Mouse (Mus musculus): ENCODE results near the gene Clstn1. TPM values are rescaled to one million over a fixed set of nuclear protein-coding genes. Genes with fewer than 3 reads are reported as not detected.

Clstn1 gene
- polyA plus RNA-seq, 1 experiment from 2014 or later, result 41.8 TPM

- WGBS, result 36% methylated on average over 16 of the region's 16 CpGs
- Histone ChIP-seq H3K4me3 (ENCODE audit: low read depth, low read length) (no peak overlapping the region), H3K27me3 (ENCODE audit: control insufficient read depth, insufficient read depth, low read length) (peaks cover 12% of the 10 kb centered on the region), H3K9me3 (ENCODE audit: control insufficient read depth, low read length) (no peaks in the 10 kb centered on the region), H3K36me3 (ENCODE audit: control insufficient read depth, insufficient read depth, low read length) (no peaks in the 10 kb centered on the region), H3K4me1 (ENCODE audit: control insufficient read depth, insufficient read depth, low read length) (peaks cover 4% of the 10 kb centered on the region; the same call in 1 of the 2 replicates), H3K27ac (ENCODE audit: low read depth, low read length) (no peak overlapping the region), H3K9ac (ENCODE audit: low read length) (no peak overlapping the region), H3K4me2 (no peak overlapping the region)
- ATAC-seq (ENCODE audit: low FRiP score), result no peak
- peak; percentile 81 for DNase-seq (ENCODE audit: low spot score, missing footprints)
These were observed 110.1 kb downstream of the Clstn1 start for GRCm38 (mm10) chr4:149696189-149696971.

DNA sequence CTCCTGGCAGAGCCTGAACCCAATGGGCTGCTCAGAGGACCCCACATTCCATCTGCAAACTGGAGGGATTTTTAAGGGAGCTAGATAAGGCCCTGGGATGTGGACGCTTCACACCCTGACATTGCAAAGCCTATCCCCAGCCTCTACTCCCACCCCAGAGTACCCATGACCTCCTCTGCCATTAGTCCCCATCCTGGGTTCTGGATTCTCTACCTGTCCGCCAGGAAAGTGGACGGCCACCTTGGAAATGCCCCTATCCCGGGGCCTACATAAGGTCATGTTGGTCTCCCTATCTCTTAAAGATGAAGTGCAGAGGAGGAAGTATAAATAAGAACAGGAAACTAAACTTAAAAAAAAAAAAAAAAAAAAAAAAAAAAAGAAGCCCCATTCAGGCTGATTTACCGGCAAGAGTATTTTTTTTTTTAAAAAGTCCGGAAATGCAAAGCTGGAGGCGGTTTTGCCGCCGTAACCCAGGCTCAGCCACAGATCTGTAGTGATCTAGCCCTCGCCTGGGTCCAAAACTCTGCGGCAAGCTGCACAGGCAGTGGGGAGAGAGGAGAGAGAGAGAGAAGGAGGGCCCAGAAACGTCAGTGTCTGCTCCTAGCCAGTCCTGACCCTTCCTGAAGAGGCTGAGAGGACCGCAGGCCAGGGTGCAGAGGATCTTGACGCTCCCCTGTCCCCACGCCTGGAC is 111.4 kb downstream of the Clstn1 start:
- no peak; the same call in 1 of the 2 replicates for ATAC-seq (ENCODE audit: low FRiP score)
- WGBS, result 18% methylated on average over 15 of the region's 15 CpGs
- no peaks in the 10 kb centered on the region for H3K9me3 ChIP-seq (ENCODE audit: control insufficient read depth, low read length)
- peak overlapping the region; percentile 63 for H3K9ac ChIP-seq (ENCODE audit: low read length)
- DNase-seq (ENCODE audit: low spot score, missing footprints), result no peak
- H3K4me2 ChIP-seq, result peak overlapping the region; percentile 71
- H3K27ac ChIP-seq (ENCODE audit: low read depth, low read length), result no peak overlapping the region
- peak overlapping the region; percentile 40 for H3K4me3 ChIP-seq (ENCODE audit: low read depth, low read length)
- H3K27me3 ChIP-seq (ENCODE audit: control insufficient read depth, insufficient read depth, low read length), result peaks cover 12% of the 10 kb centered on the region
- peaks cover 4% of the 10 kb centered on the region; the same call in 1 of the 2 replicates for H3K4me1 ChIP-seq (ENCODE audit: control insufficient read depth, insufficient read depth, low read length)
- no peaks in the 10 kb centered on the region for H3K36me3 ChIP-seq (ENCODE audit: control insufficient read depth, insufficient read depth, low read length)

DNA sequence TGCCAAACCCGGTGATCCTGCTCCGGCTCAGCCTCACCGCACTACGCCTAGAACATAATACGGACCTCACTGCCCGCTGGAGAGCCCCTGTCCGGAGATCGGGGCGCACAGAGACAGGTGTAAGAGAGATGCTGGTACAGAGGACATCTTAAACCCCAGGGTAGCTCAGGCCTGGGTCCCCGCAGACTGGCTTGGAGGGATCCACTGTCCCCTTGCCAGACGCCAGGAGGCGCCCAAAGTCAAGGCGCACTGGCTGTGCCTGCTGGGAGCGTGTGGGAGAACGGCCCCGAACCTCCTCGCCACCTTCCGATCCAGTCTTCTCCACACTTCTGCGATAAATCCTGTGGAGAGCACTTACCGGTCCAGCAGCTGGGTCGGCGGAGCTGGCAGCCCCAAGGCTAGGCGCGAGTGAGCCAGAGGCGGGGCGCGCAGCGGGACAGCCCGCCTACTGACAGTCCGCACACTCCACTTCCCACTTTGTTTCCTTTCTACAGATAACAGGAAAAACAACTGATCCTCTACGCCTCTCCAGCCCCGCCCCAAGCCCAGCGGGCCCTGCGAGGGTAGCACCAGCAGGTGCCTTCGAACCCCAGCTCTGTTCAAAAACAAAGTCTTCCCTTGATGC is 112.0 kb downstream of the Clstn1 start:
- Histone ChIP-seq H3K4me3 (ENCODE audit: low read depth, low read length) (peak overlapping the region; percentile 40), H3K4me1 (ENCODE audit: control insufficient read depth, insufficient read depth, low read length) (peaks cover 4% of the 10 kb centered on the region; the same call in 1 of the 2 replicates)

More for the DNA sequence above, 112.0 kb downstream of the Clstn1 start:
- under 1% methylated on average over 35 of the region's 35 CpGs for WGBS
- H3K27me3 ChIP-seq (ENCODE audit: control insufficient read depth, insufficient read depth, low read length), result peaks cover 12% of the 10 kb centered on the region
- ATAC-seq (ENCODE audit: low FRiP score) (peak; percentile 87), DNase-seq (ENCODE audit: low spot score, missing footprints) (peak; percentile 95)
- H3K27ac ChIP-seq (ENCODE audit: low read depth, low read length), result no peak overlapping the region
- H3K36me3 ChIP-seq (ENCODE audit: control insufficient read depth, insufficient read depth, low read length), result no peaks in the 10 kb centered on the region
- H3K4me2 ChIP-seq, result peak overlapping the region; percentile 71
- H3K9me3 ChIP-seq (ENCODE audit: control insufficient read depth, low read length), result no peaks in the 10 kb centered on the region
- H3K9ac ChIP-seq (ENCODE audit: low read length), result peak overlapping the region; percentile 63

Small RNA genes within 50 kb of the gene (microRNA-seq; reads per million reads assigned to microRNA genes)
- gene Mir5616, result 0.57 reads per million
- not detected for gene Mir7023

Other genes with a start within 250 kb of the Clstn1 start
- gene Ube4b, start 159.7 kb upstream of the Clstn1 start, polyA plus RNA-seq (2014; fragmentation: Nextera tagmentation; extraction: Ambion mirVana), result 53.3 and 53.7 TPM in 2 replicates
- gene Rbp7, start 131.5 kb upstream of the Clstn1 start, polyA plus RNA-seq (2014; fragmentation: Nextera tagmentation; extraction: Ambion mirVana), result not detected in 2 replicates
- gene Tmem274, start 109.1 kb upstream of the Clstn1 start, polyA plus RNA-seq (2014; fragmentation: Nextera tagmentation; extraction: Ambion mirVana), result not detected in 2 replicates
- gene Nmnat1, start 101.3 kb upstream of the Clstn1 start, polyA plus RNA-seq (2014; fragmentation: Nextera tagmentation; extraction: Ambion mirVana), result 15.1 and 15.5 TPM in 2 replicates
- gene Lzic, start 101.2 kb upstream of the Clstn1 start, polyA plus RNA-seq (2014; fragmentation: Nextera tagmentation; extraction: Ambion mirVana), result 48.2 and 50.1 TPM in 2 replicates
- 55.9 and 59.4 TPM in 2 replicates for gene Ctnnbip1, start 68.2 kb upstream of the Clstn1 start, polyA plus RNA-seq (2014; fragmentation: Nextera tagmentation; extraction: Ambion mirVana)
- gene Pik3cd, start 116.1 kb downstream of the Clstn1 start, polyA plus RNA-seq (2014; fragmentation: Nextera tagmentation; extraction: Ambion mirVana), result 7.8 and 8.7 TPM in 2 replicates
- gene Tmem201, start 151.6 kb downstream of the Clstn1 start, polyA plus RNA-seq (2014; fragmentation: Nextera tagmentation; extraction: Ambion mirVana), result 15.8 and 18.4 TPM in 2 replicates
- gene Slc25a33, start 187.8 kb downstream of the Clstn1 start, polyA plus RNA-seq (2014; fragmentation: Nextera tagmentation; extraction: Ambion mirVana), result 18.6 and 21.4 TPM in 2 replicates

Data from midbrain, embryonic 11.5 days (tissue).